Mouse (Mus musculus): ENCODE measurements around the gene Myo3b. TPM values are rescaled to one million over a fixed set of nuclear protein-coding genes. Genes with fewer than 3 reads are reported as not detected.
A peak's percentile ranks its signal among the peaks of the same experiment; 100 is the strongest.

Myo3b gene
- polyA plus RNA-seq, 1 experiment = 0.04 TPM

DNA sequence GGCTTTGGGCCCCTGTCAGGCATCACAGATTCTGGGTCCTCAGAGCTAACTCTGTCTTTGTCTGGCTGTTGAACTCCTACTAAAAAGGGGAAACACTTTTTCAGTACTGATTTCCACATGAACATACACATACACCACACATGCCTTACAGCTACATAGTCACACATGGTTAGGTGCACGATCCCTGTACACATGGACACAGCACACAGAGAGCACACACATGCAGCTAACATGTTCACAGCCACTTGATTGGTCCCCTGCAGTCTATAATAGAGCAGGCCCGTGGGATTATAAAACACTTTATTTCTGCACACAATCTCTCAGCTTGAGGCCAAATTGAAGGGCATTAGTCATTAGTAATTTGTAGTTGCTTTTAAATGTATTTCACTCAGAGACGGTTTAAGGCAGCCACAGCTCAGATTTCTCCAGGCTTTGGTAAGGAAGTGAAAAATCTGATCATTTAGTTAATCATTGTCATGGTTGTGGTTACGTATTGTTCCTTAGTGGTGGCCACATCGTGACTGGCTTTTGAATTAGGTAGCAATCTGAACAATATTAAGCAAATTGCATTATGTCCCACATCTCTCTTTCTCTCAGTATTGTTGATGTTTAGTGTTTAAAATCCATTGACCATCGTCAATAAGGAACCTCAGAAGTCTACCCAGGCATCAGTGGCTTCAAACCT is 27.6 kb downstream of the Myo3b start:
- H3K79me2 ChIP-seq (ENCODE audit: control insufficient read depth, insufficient read depth) = no peaks in the 10 kb centered on the region
- peaks cover 22% of the 10 kb centered on the region for H3K27me3 ChIP-seq (ENCODE audit: control insufficient read depth, insufficient read depth, insufficient read length)
- no peak overlapping the region for H3K4me2 ChIP-seq (ENCODE audit: low read depth)
- no peak overlapping the region for H3K4me3 ChIP-seq
- H3ac ChIP-seq (ENCODE audit: control insufficient read depth, insufficient read length) = no peak overlapping the region
- no peak for TF ChIP-seq E2F4 (IDR thresholded peaks at IDR 0.05; ENCODE audit: insufficient read depth)
- no peak for TF ChIP-seq TCF12 (IDR thresholded peaks at IDR 0.05; ENCODE audit: insufficient read depth, poor library complexity, severe bottlenecking)
- TF ChIP-seq REST (IDR thresholded peaks at IDR 0.05; ENCODE audit: insufficient read depth, insufficient read length) = no peak
- TF ChIP-seq MYOG (IDR thresholded peaks at IDR 0.05; ENCODE audit: control insufficient read depth in 1 of 3, insufficient read depth in 1 of 3, insufficient read length in 2 of 3, low read depth in 2 of 3) = no peak
- no peak for TF ChIP-seq POLR2A (IDR thresholded peaks at IDR 0.05; ENCODE audit: insufficient read length, low read depth)
- H3K36me3 ChIP-seq (ENCODE audit: control insufficient read depth, insufficient read depth) = no peaks in the 10 kb centered on the region

DNA sequence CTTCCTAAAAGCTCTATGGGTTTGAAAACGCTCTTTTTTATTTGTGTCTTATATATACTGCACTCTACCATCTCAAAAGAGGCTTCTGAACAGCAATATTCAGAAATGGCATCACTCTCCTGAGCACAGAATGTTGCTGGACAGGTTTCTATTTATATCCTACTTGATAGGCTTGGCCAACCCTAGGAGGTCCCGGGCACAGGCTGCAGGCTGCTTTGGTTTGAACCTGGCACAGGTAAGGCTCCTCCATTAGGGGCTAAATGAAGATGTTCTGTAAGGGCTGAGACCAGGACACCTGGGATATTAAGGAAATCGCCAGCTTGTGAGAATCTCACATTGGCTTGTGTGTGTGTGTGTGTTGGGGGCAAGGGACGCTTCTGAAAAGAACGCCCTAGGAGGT is 30.9 kb downstream of the Myo3b start:
- Histone ChIP-seq H3K79me2 (ENCODE audit: control insufficient read depth, insufficient read depth) (no peaks in the 10 kb centered on the region), H3K4me2 (ENCODE audit: low read depth) (no peak overlapping the region), H3K27me3 (ENCODE audit: control insufficient read depth, insufficient read depth, insufficient read length) (peaks cover 13% of the 10 kb centered on the region), H3K4me3 (no peak overlapping the region), H3K36me3 (ENCODE audit: control insufficient read depth, insufficient read depth) (no peaks in the 10 kb centered on the region), H3ac (ENCODE audit: control insufficient read depth, insufficient read length) (no peak overlapping the region)
- no peak for TF ChIP-seq MYOD1 (IDR thresholded peaks at IDR 0.05; ENCODE audit: control insufficient read depth in 1 of 3, insufficient read length in 2 of 3, low read depth in 2 of 3)
- TF ChIP-seq TCF3 (IDR thresholded peaks at IDR 0.05; ENCODE audit: insufficient read length, low read depth) = no peak

DNA sequence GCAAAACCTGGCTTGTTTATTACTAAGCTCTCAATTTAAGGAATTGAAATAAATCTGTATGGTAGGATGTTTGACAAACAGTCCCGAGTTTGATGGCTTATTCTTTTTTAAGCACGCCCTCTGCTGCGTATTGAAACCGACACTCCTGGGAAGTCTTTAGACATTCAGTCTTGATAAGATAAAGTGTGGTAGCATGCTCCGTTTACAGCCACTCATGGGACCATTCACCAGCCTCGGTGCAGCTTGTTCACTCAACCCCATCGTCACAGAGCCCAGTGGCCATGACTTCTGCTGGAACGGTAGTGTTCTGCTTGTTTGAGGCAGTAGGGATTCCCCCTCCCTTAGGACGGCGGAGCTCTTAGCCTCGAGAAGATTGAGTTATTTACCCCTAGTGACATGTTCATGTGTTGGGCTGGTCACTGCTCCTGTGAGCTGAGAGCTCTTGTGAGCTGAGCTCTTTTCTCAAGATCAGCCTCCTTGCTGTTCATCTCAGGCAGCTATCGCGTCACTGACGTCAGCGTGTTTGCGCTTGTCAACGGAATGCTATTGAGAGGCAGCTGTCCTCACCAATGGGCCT is 44.6 kb downstream of the Myo3b start:
- Histone ChIP-seq H3ac (ENCODE audit: control insufficient read depth, insufficient read length) (no peak overlapping the region), H3K36me3 (ENCODE audit: control insufficient read depth, insufficient read depth) (no peaks in the 10 kb centered on the region), H3K79me2 (ENCODE audit: control insufficient read depth, insufficient read depth) (no peaks in the 10 kb centered on the region), H3K4me2 (ENCODE audit: low read depth) (no peak overlapping the region), H3K4me3 (no peak overlapping the region), H3K27me3 (ENCODE audit: control insufficient read depth, insufficient read depth, insufficient read length) (peaks cover 15% of the 10 kb centered on the region)
- TF ChIP-seq TCF3 (IDR thresholded peaks at IDR 0.05; ENCODE audit: insufficient read length, low read depth) (no peak), MYOD1 (IDR thresholded peaks at IDR 0.05; ENCODE audit: control insufficient read depth in 1 of 3, insufficient read length in 2 of 3, low read depth in 2 of 3) (no peak), POLR2A (IDR thresholded peaks at IDR 0.05; ENCODE audit: insufficient read length, low read depth) (no peak), USF1 (IDR thresholded peaks at IDR 0.05; ENCODE audit: low read depth) (no peak), E2F4 (IDR thresholded peaks at IDR 0.05; ENCODE audit: insufficient read depth) (no peak), REST (IDR thresholded peaks at IDR 0.05; ENCODE audit: insufficient read depth, insufficient read length) (no peak), MAX (IDR thresholded peaks at IDR 0.05; ENCODE audit: low read depth) (no peak), TCF12 (IDR thresholded peaks at IDR 0.05; ENCODE audit: insufficient read depth, poor library complexity, severe bottlenecking) (no peak), CEBPB (IDR thresholded peaks at IDR 0.05; ENCODE audit: insufficient read depth, poor library complexity, severe bottlenecking) (no peak), POLR2AphosphoS2 (IDR thresholded peaks at IDR 0.05; ENCODE audit: insufficient read length, low read depth) (no peak), SRF (IDR thresholded peaks at IDR 0.05; ENCODE audit: control insufficient read depth, insufficient read length, low read depth) (no peak), MYOG (IDR thresholded peaks at IDR 0.05; ENCODE audit: control insufficient read depth in 1 of 3, insufficient read depth in 1 of 3, insufficient read length in 2 of 3, low read depth in 2 of 3) (no peak)

DNA sequence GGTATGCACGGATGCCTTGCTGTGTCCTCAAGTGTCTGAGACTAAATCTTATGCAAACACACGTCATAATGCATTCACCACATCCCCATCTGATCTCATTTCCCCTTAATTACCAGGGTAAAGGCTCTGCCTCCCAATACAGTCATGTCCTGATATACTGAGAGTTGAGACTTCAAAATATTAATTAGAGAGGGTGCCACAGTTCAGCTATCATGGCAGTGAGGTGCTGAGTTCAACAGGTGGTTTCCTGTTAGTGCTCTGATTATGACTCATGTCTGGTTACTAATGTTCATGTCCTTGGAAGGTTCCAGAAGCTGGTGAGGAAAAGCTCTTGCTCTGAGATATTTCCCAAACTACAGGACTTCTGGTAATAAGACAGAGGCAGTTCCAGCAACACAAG is 52.3 kb downstream of the Myo3b start:
- Histone ChIP-seq H3K36me3 (ENCODE audit: control insufficient read depth, insufficient read depth) (no peaks in the 10 kb centered on the region), H3K4me3 (no peak overlapping the region), H3K79me2 (ENCODE audit: control insufficient read depth, insufficient read depth) (no peaks in the 10 kb centered on the region), H3K4me2 (ENCODE audit: low read depth) (peak overlapping the region; percentile 16), H3ac (ENCODE audit: control insufficient read depth, insufficient read length) (no peak overlapping the region), H3K27me3 (ENCODE audit: control insufficient read depth, insufficient read depth, insufficient read length) (peaks cover 14% of the 10 kb centered on the region)
- TF ChIP-seq SRF (IDR thresholded peaks at IDR 0.05; ENCODE audit: control insufficient read depth, insufficient read length, low read depth) (no peak), REST (IDR thresholded peaks at IDR 0.05; ENCODE audit: insufficient read depth, insufficient read length) (no peak), TCF12 (IDR thresholded peaks at IDR 0.05; ENCODE audit: insufficient read depth, poor library complexity, severe bottlenecking) (no peak)

DNA sequence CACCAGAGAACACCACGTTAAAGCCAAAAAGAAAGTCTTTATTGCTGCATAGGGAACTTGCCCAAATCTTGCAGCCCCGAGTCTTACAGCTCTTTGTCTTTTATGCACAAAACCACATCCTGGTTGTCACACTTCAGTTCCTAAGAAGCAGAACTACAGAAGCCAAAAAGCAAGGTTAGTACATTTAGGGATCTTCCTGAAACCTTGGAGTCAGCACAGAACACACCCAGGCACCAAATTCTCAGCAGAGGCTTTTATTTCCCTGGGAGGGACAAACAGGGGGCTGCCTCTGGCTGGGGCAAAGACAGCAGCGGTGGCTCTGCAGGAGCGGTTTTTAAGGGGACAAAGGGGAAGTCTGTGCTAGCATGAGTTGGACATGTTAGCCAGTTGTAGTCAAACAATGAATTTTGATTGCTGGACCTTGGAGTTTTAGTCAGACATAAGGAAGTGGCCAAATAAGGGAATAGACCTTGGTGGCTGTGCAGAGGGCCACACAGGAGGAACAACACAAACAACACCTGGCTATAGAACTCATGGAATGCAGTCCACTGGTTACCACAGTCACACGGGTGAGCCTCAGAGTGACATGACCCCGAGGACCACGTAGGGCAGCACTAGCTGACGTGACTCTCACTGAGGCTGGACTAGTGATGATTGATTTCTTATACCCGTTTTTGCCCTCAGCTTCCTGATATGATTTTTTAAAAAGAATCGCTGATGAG is 53.0 kb downstream of the Myo3b start:
- Histone ChIP-seq H3ac (ENCODE audit: control insufficient read depth, insufficient read length) (no peak overlapping the region), H3K4me3 (no peak overlapping the region), H3K27me3 (ENCODE audit: control insufficient read depth, insufficient read depth, insufficient read length) (peaks cover 18% of the 10 kb centered on the region), H3K79me2 (ENCODE audit: control insufficient read depth, insufficient read depth) (no peaks in the 10 kb centered on the region), H3K4me2 (ENCODE audit: low read depth) (peak overlapping the region; percentile 36), H3K36me3 (ENCODE audit: control insufficient read depth, insufficient read depth) (no peaks in the 10 kb centered on the region)
- TF ChIP-seq TCF12 (IDR thresholded peaks at IDR 0.05; ENCODE audit: insufficient read depth, poor library complexity, severe bottlenecking) (no peak), E2F4 (IDR thresholded peaks at IDR 0.05; ENCODE audit: insufficient read depth) (no peak), REST (IDR thresholded peaks at IDR 0.05; ENCODE audit: insufficient read depth, insufficient read length) (no peak), POLR2A (IDR thresholded peaks at IDR 0.05; ENCODE audit: insufficient read length, low read depth) (no peak), POLR2AphosphoS2 (IDR thresholded peaks at IDR 0.05; ENCODE audit: insufficient read length, low read depth) (no peak), MAX (IDR thresholded peaks at IDR 0.05; ENCODE audit: low read depth) (no peak), MYOG (IDR thresholded peaks at IDR 0.05; ENCODE audit: control insufficient read depth in 1 of 3, insufficient read depth in 1 of 3, insufficient read length in 2 of 3, low read depth in 2 of 3) (no peak), MYOD1 (IDR thresholded peaks at IDR 0.05; ENCODE audit: control insufficient read depth in 1 of 3, insufficient read length in 2 of 3, low read depth in 2 of 3) (no peak), SRF (IDR thresholded peaks at IDR 0.05; ENCODE audit: control insufficient read depth, insufficient read length, low read depth) (no peak), CEBPB (IDR thresholded peaks at IDR 0.05; ENCODE audit: insufficient read depth, poor library complexity, severe bottlenecking) (no peak), USF1 (IDR thresholded peaks at IDR 0.05; ENCODE audit: low read depth) (no peak), TCF3 (IDR thresholded peaks at IDR 0.05; ENCODE audit: insufficient read length, low read depth) (no peak)

Data from myocyte (in vitro differentiated cells).